Mouse (Mus musculus) G1E (cell line): ENCODE results near the gene Mroh7. TPM values are rescaled to one million over a fixed set of nuclear protein-coding genes. Genes with fewer than 3 reads are reported as not detected.

ENCODE experiments used
- ATAC-seq: 2 replicates; pipeline ENCODE4 v1.8.0; 2016; ENCODE audit warnings: mild to moderate bottlenecking; ENCODE audit not compliant: insufficient number of reproducible peaks, poor library complexity, low FRiP score, severe bottlenecking; ENCODE audit errors: extremely low read depth
- DNase-seq: peaks from one replicate; pipeline ENCODE4 v3.0.0; 2012; ENCODE audit warnings: low spot score
- H3K27me3 ChIP-seq: 2 replicates; pipeline ENCODE4 v1.6.1; 2012; ENCODE audit warnings: mild to moderate bottlenecking, low read length, inconsistent platforms; ENCODE audit not compliant: insufficient read depth
- H3K36me3 ChIP-seq: replicated peaks from 2 replicates; pipeline ENCODE3; 2012; ENCODE audit warnings: mild to moderate bottlenecking, inconsistent platforms
- H3K4me1 ChIP-seq: 2 replicates; pipeline ENCODE4 v1.6.1; 2012; ENCODE audit warnings: low read depth, low read length, inconsistent platforms, mixed read lengths; ENCODE audit not compliant: insufficient read depth
- H3K4me3 ChIP-seq: 2 replicates; pipeline ENCODE4 v1.5.1; 2012; ENCODE audit warnings: low read depth, mild to moderate bottlenecking, inconsistent platforms, low read length, moderate library complexity, mixed read lengths
- H3K9me3 ChIP-seq: replicated peaks from 2 replicates; pipeline ENCODE4 v1.6.1; 2012; ENCODE audit warnings: inconsistent platforms
- CTCF ChIP-seq: IDR thresholded peaks from 2 replicates; pipeline ENCODE4 v1.5.1; 2012; ENCODE audit warnings: low read depth, low read length, inconsistent platforms, mixed read lengths
- GATA1 ChIP-seq: IDR thresholded peaks from 2 replicates; pipeline ENCODE4 v1.6.1; 2012; ENCODE audit warnings: borderline replicate concordance, low read length, inconsistent platforms, mixed read lengths
- GATA2 ChIP-seq: IDR thresholded peaks from 2 replicates; pipeline ENCODE4 v1.6.1; 2012; ENCODE audit warnings: low read depth, low read length, inconsistent platforms, borderline replicate concordance
- POLR2AphosphoS5 ChIP-seq: IDR thresholded peaks from 2 replicates; pipeline ENCODE4 v1.6.1; 2012; ENCODE audit warnings: low read depth, low read length, inconsistent platforms; ENCODE audit not compliant: insufficient replicate concordance
- TAL1 ChIP-seq: conservative IDR thresholded peaks from 2 replicates; pipeline ENCODE4 v1.6.1; 2012; ENCODE audit warnings: low read depth, low read length, inconsistent platforms, mixed read lengths
- polyA plus RNA-seq: library from polyadenylated mRNA; stranded (reverse); fragments of >175 nt; gene quantifications from 2 replicates; pipeline ENCODE4 v1.2.3, GENCODE M21; 2012
- total RNA-seq, 2 experiments: library from RNA; stranded (forward) in 1 of 2; stranded (reverse) in 1 of 2; fragments of 200-1000 nt in 1 of 2; fragments of >200 nt in 1 of 2; fragmentation: Nextera tagmentation in 1 of 2; gene quantifications; 2 replicates each; pipeline ENCODE4 v1.2.3; 2014 to 2017

Gene Mroh7
- total and polyA plus RNA-seq, 3 experiments = 0.11 TPM; not detected in 2

- DNase-seq = no peak
- TF ChIP-seq GATA1 (no peak), GATA2 (no peak), CTCF (no peak), POLR2AphosphoS5 (no peak), TAL1 (no peak)
- Histone ChIP-seq H3K27me3 (peaks cover 34% of the 10 kb centered on the region), H3K36me3 (no peaks in the 10 kb centered on the region), H3K4me1 (peaks cover 11% of the 10 kb centered on the region; the same call in 1 of the 2 replicates), H3K4me3 (no peak overlapping the region), H3K9me3 (no peaks in the 10 kb centered on the region)
- no peak for ATAC-seq
Measured at GRCm38 (mm10) chr4:106645797-106646196, 84.9 kb downstream of the Mroh7 start.

DNA sequence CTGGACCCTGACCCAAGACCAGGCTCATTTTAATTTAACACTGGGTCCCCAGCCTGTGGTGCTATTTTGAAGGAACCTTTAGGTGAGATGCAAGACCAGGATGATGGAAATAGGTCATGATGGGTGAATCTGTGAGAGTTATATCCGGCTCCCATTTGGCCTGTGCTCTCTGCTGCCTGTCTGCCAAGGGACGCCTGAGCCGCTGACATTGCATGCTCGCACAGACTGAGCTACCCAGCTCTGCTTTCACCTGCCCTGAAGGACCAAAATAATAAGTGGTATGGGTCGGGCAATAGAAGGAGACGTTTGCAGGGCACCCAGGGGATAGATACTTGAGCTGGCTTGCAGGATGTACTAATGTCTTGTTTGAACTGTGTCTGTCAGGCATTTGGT is 86.5 kb downstream of the Mroh7 start:
- H3K4me3 ChIP-seq = no peak overlapping the region
- no peaks in the 10 kb centered on the region for H3K4me1 ChIP-seq
- TF ChIP-seq GATA1 (no peak), GATA2 (no peak), CTCF (no peak), POLR2AphosphoS5 (no peak), TAL1 (no peak)
- peaks cover 37% of the 10 kb centered on the region for H3K27me3 ChIP-seq
- DNase-seq (no peak), ATAC-seq (no peak)
- H3K9me3 ChIP-seq = no peaks in the 10 kb centered on the region
- H3K36me3 ChIP-seq = no peaks in the 10 kb centered on the region

- no peak for ATAC-seq
- TF ChIP-seq GATA1 (no peak), POLR2AphosphoS5 (no peak)
- no peak overlapping the region for H3K4me3 ChIP-seq
Measured at GRCm38 (mm10) chr4:106643483-106644217, 87.1 kb downstream of the Mroh7 start.

DNA sequence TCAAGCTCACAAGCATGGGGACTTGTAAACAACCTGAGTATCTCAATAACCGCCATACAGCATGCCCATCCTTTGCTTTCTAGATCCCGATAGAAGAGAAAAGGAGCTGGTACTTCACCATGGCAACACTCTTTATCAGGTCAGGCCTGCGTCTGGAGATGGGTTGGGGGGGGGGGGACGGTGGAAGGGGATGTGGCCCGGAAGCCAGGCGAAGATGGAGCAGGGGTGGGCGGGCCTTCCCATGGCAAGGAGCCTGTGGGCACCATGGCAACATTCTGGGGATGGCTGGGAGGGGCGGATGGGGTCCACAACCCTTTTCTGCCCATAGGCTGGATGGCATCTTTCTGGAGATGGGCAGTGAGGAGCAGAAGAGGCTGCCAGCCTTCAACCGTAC is 96.6 kb downstream of the Mroh7 start:
- DNase-seq (no peak), ATAC-seq (no peak)
- H3K4me3 ChIP-seq = no peak overlapping the region
- no peaks in the 10 kb centered on the region for H3K9me3 ChIP-seq
- H3K4me1 ChIP-seq = no peaks in the 10 kb centered on the region
- no peaks in the 10 kb centered on the region for H3K36me3 ChIP-seq
- peaks cover 57% of the 10 kb centered on the region for H3K27me3 ChIP-seq
- no peak for TF ChIP-seq GATA1

More at GRCm38 (mm10) chr4:106643483-106644217, 87.1 kb downstream of the Mroh7 start:
- H3K9me3 ChIP-seq = no peaks in the 10 kb centered on the region
- no peaks in the 10 kb centered on the region for H3K4me1 ChIP-seq
- peaks cover 42% of the 10 kb centered on the region for H3K27me3 ChIP-seq
- no peaks in the 10 kb centered on the region for H3K36me3 ChIP-seq
- no peak for DNase-seq

DNA sequence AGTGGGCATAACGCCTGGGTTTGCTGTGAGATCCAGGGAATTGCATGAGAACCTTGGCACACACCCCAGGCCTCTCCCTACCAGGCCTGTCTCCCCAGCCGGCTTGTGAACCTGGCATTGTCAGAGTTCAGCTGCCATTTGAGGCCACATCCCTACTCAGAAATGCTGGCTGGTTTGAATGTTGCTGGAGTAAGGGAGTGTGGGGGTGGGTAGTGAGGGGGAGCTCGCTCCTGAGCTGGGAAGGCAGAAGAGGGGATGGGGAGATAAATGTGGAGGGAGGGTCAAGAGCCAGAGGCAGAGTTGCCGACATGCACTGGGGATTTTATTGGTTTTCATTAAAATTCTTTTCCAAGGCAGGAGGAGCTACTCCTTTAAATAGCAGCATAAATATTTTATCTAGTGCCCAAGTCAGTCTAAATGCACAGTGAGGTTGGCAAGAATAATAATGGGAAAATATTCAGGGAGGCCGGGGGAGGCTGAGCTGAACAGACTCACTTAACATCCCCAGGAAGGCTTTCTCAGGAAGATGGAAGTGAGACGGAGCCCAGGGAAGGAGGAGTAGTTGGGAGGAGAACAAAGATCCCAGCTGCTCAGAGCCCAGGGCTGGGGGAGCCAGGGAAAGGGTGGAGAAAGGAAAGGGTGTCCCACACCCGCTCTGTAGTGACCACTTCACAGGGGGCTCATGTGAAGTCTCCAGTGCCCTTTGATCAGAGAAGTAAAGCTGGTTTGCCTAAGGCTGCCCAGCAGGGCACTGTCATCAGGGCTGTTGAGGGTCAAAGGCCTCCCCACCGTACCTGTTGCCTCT is 97.2 kb downstream of the Mroh7 start:
- no peak for ATAC-seq
- no peak for DNase-seq
- Histone ChIP-seq H3K27me3 (peaks cover 57% of the 10 kb centered on the region), H3K36me3 (no peaks in the 10 kb centered on the region), H3K4me3 (no peak overlapping the region), H3K4me1 (no peaks in the 10 kb centered on the region), H3K9me3 (no peaks in the 10 kb centered on the region)
- TF ChIP-seq TAL1 (no peak), POLR2AphosphoS5 (no peak), GATA2 (no peak), CTCF (no peak), GATA1 (no peak)

GRCm38 (mm10) chr4:106632313-106632712 is 98.4 kb downstream of the Mroh7 start:
- DNase-seq (no peak), ATAC-seq (no peak)
- Histone ChIP-seq H3K27me3 (peaks cover 56% of the 10 kb centered on the region), H3K4me3 (no peak overlapping the region), H3K9me3 (no peaks in the 10 kb centered on the region), H3K4me1 (no peaks in the 10 kb centered on the region), H3K36me3 (no peaks in the 10 kb centered on the region)
- no peak for TF ChIP-seq CTCF
- no peak for TF ChIP-seq POLR2AphosphoS5
- TF ChIP-seq GATA2 = no peak

Other genes with a start within 250 kb of the Mroh7 start
- not detected in 2 replicates for gene Bsnd, start 238.6 kb downstream of the Mroh7 start, total RNA-seq (2014; fragmentation: Nextera tagmentation)
- gene Bsnd, start 238.6 kb downstream of the Mroh7 start, total RNA-seq (2017) = 0.06 and 0.16 TPM in 2 replicates
- gene Bsnd, start 238.6 kb downstream of the Mroh7 start, polyA plus RNA-seq = not detected in 2 replicates
- gene Dhcr24, start 169.9 kb downstream of the Mroh7 start, total RNA-seq (2014; fragmentation: Nextera tagmentation) = 15.4 and 15.9 TPM in 2 replicates
- gene Dhcr24, start 169.9 kb downstream of the Mroh7 start, total RNA-seq (2017) = 29.6 and 33.2 TPM in 2 replicates
- 37.9 and 43.4 TPM in 2 replicates for gene Dhcr24, start 169.9 kb downstream of the Mroh7 start, polyA plus RNA-seq
- gene Lexm, start 113.7 kb downstream of the Mroh7 start, total RNA-seq (2014; fragmentation: Nextera tagmentation) = not detected in 2 replicates
- gene Lexm, start 113.7 kb downstream of the Mroh7 start, total RNA-seq (2017) = not detected in 2 replicates
- gene Lexm, start 113.7 kb downstream of the Mroh7 start, polyA plus RNA-seq = not detected in 2 replicates
- not detected in 2 replicates for gene Ttc22, start 108.5 kb downstream of the Mroh7 start, total RNA-seq (2014; fragmentation: Nextera tagmentation)
- not detected in 2 replicates for gene Ttc22, start 108.5 kb downstream of the Mroh7 start, total RNA-seq (2017)
- gene Ttc22, start 108.5 kb downstream of the Mroh7 start, polyA plus RNA-seq = not detected in 2 replicates
- 8.7 and 10.7 TPM in 2 replicates for gene Pars2, start 79.9 kb downstream of the Mroh7 start, total RNA-seq (2014; fragmentation: Nextera tagmentation)
- 12.7 and 14.0 TPM in 2 replicates for gene Pars2, start 79.9 kb downstream of the Mroh7 start, total RNA-seq (2017)
- 2.9 and 4.5 TPM in 2 replicates for gene Pars2, start 79.9 kb downstream of the Mroh7 start, polyA plus RNA-seq
- 73.6 and 90.8 TPM in 2 replicates for gene Ttc4, start 52.0 kb downstream of the Mroh7 start, total RNA-seq (2014; fragmentation: Nextera tagmentation)
- gene Ttc4, start 52.0 kb downstream of the Mroh7 start, total RNA-seq (2017) = 58.7 and 59.5 TPM in 2 replicates
- gene Ttc4, start 52.0 kb downstream of the Mroh7 start, polyA plus RNA-seq = 5.6 and 16.6 TPM in 2 replicates
- not detected in 2 replicates for gene Fam151a, start 3.0 kb upstream of the Mroh7 start, total RNA-seq (2014; fragmentation: Nextera tagmentation)
- not detected in 2 replicates for gene Fam151a, start 3.0 kb upstream of the Mroh7 start, total RNA-seq (2017)
- gene Fam151a, start 3.0 kb upstream of the Mroh7 start, polyA plus RNA-seq = not detected in 2 replicates
- gene Acot11, start 74.1 kb upstream of the Mroh7 start, total RNA-seq (2014; fragmentation: Nextera tagmentation) = not detected in 2 replicates
- gene Acot11, start 74.1 kb upstream of the Mroh7 start, total RNA-seq (2017) = 0.11 and 0.52 TPM in 2 replicates
- gene Acot11, start 74.1 kb upstream of the Mroh7 start, polyA plus RNA-seq = 0.02 and 0.03 TPM in 2 replicates
- 232 and 311 TPM in 2 replicates for gene Ssbp3, start 179.8 kb upstream of the Mroh7 start, total RNA-seq (2014; fragmentation: Nextera tagmentation)
- 27.5 and 46.6 TPM in 2 replicates for gene Ssbp3, start 179.8 kb upstream of the Mroh7 start, total RNA-seq (2017)
- gene Ssbp3, start 179.8 kb upstream of the Mroh7 start, polyA plus RNA-seq = 685 and 787 TPM in 2 replicates